Mouse (Mus musculus) T-helper 2 cell (primary cell): ENCODE data around the gene Dnajc25.

Source experiments
- in situ Hi-C: fragments of 300-600 bp; cut with MboI, MseI; formaldehyde crosslinking; loops from one replicate; pipeline ENCODE4 v1.15.1; 2025; ENCODE audit warnings: high pct_unique_total_duplicates

Dnajc25 gene

DNA sequence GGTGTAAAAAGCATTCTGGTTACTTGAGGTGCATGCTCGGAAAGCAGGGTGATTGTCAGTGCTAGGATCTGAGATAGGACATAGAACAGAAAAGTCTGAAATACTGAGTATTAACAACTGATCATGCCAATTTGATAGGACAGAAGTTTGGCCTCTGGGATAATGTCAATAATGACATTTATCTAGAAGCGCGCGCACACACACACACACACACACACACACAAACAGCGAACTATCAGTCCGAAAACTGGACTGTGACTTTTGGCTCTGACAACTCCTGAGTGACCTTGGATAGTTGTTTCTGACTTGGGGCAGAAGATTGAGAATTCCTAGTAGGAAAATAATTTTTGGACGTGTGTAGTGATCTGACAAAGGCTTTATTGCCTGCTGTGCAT, 8.9 kb downstream of the Dnajc25 start:
- in situ Hi-C loops: loop anchor here (10.0 kb wide), 1 partner anchor 331 kb away; no protein-coding TSS in a partner anchor

- in situ Hi-C loops: loop anchor here (10.0 kb wide), 1 partner anchor 329 kb away; no protein-coding TSS in a partner anchor
Measured at GRCm38 (mm10) chr4:59006211-59006610, 11.3 kb downstream of the Dnajc25 start.

- in situ Hi-C loops: loop anchor here (10.0 kb wide), 1 partner anchor 328 kb away; no protein-coding TSS in a partner anchor
Measured at GRCm38 (mm10) chr4:59007016-59007415, 12.2 kb downstream of the Dnajc25 start.

GRCm38 (mm10) chr4:59007974-59008373, 13.1 kb downstream of the Dnajc25 start:
- in situ Hi-C loops: loop anchor here (10.0 kb wide), 1 partner anchor 327 kb away; no protein-coding TSS in a partner anchor

DNA sequence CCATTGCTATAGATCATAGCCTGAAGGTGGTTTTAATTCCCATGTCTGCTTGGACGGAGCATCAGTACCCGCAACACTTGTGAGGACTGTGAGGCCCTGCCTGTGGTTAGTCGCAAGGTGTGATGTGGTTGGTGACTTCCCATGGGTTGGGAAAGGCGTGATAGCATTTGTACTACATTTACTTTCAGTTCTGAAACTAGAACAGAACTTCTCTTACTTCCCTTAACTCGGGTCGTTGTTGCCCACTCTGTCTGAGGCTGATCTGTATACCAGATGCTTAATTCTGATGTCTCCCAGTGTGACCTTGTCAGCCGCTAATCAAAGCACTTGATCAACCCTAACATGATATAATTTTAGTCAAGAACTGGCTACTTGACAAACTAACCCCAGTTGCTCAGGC, 14.3 kb downstream of the Dnajc25 start:
- in situ Hi-C loops: loop anchor here (10.0 kb wide), 1 partner anchor 326 kb away; no protein-coding TSS in a partner anchor

DNA sequence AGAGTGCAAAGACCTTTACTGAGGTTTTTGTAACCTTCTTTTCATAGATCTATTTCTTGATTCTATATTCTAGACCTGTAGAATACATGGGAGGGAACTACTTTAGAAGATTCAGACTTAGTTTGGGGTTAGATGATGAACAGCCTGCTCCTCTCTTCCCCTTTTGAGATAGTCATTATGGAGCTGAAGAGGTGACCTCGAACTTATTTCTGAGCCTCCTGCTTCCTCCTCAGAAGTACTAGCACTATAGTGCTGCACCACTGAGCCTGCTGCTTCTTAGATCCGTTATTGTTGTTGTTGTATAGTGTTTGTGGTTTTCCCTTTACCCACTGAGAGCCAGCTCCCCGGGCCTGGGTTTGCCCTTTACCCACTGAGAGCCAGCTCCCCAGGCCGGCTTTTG, 14.8 kb downstream of the Dnajc25 start:
- in situ Hi-C loops: loop anchor here (10.0 kb wide), 1 partner anchor 325 kb away; no protein-coding TSS in a partner anchor

GRCm38 (mm10) chr4:59011446-59011845, 16.6 kb downstream of the Dnajc25 start:
- in situ Hi-C loops: no loop called here

DNA sequence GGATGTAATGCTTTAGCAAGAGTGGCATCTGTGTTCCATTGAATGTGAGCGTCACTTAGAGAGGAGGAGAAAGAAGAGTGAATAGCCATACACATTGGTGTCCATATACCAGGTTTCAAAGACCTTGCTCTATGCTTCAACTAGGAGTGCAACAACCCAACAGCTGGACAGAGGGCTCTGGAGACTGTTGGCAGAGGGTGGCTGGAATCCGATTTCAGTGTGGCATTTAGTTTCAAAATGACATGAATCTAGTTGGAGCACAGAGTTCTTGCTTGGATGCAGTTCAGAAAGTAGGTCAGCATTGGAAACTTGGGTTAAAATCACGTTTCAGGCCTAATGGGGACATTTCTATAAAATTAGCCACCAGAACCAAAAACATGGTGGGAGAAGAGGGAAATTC, 20.3 kb downstream of the Dnajc25 start:
- in situ Hi-C loops: no loop called here

DNA sequence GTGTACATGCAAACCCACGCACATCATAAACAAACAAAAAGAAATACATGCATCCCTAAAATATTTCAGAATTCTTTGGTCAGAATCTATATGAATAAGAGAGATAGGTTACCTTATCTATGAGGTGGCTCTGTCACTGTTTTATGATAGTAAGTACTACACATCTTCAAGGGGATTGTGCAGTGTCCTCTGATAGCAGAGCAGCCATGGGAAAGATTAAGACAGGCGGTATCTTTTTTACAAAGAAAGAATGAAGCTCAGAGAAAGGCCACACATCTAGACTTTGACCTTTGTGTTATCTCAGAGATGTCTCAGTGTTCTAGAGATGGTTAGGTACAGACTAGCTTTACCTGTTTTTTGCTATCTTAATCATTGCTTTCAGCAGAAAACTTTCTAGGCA, 22.1 kb downstream of the Dnajc25 start:
- in situ Hi-C loops: no loop called here

- in situ Hi-C loops: no loop called here
Measured at GRCm38 (mm10) chr4:59034325-59034917, 39.6 kb downstream of the Dnajc25 start.

DNA sequence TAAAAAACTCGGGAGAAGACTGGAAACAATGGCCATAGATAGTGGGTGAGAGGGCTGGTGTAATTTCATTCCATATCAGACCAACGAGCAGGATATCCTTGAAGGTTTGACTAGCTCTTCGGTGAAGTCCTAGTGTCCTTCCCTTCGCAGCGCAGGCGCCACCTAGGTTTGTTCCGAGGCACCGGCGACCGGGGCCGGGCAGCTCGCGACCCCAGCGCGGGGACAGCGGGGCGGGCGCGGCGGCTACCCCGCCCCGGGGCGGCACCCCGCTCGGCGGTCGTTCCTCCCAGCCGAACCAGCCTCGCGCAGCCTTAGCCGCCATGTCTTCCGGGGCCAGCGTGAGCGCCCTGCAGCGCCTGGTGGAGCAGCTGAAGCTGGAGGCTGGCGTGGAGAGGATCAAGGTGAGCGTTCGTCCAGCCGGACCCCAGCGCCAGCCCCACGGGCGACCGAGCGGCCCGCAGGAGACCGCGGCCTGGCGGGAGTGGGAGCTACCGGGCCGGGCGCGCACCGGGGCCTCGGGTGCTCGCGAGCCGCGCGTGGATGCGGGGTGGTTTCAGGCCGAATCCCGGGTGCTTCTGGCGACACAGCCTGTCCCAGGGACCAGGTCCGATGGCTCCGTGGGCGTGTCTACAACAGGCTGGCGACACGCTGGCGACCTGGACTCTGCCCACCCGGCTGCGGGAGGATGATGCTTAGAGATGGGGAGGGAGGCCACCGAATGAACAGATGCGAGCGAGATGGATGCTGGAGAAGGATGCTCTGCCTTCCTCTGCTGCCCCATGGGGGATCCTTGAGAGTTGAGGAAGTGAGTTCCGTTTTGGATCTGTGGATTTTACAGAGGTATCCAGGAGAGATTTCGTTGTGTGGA, 40.3 kb downstream of the Dnajc25 start, which contains the start of gene Gng10:
Gng10 (plus strand) TSS at position 171 of the 868 bp plus-strand sequence.
- in situ Hi-C loops: loop anchor here (5.0 kb wide), 2 partner anchors 38 to 737 kb away; partner anchors contain the start of gene Dnajc25

- in situ Hi-C loops: loop anchor here (5.0 kb wide), 2 partner anchors 39 to 736 kb away; partner anchors contain the start of gene Dnajc25
Measured at GRCm38 (mm10) chr4:59035786-59036350, 41.0 kb downstream of the Dnajc25 start.

DNA sequence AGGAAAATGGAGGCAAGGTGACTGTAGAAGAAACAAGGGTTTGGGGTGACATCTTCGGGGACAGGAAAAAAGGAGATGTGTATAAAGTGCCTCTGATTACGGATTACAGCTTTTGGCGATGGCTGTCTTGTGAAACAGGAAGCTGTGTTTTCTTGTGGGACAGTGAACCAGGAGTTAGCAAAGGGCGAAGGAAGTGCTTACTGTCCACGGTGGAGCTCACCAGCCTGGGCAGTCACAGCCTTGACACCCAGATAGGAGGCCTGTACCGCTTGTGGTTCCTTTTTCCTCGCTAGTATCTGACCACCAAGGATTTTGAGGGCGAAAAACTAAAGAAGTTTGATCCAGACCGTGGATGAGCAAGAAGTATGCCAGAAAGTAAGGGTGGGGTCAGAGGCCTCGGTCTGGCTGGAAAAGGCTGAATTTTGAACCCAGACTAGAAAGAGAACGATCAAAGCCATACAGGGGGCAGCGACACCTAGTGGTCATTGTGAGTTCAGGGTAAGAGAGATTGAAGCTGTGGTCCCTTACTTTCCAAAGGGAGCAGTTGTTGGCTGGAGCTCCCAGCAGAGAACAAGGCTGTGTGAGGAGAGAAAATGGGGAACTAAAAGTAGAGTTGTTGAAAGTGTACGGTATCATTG, 41.7 kb downstream of the Dnajc25 start:
- in situ Hi-C loops: loop anchor here (5.0 kb wide), 2 partner anchors 39 to 736 kb away; partner anchors contain the start of gene Dnajc25

DNA sequence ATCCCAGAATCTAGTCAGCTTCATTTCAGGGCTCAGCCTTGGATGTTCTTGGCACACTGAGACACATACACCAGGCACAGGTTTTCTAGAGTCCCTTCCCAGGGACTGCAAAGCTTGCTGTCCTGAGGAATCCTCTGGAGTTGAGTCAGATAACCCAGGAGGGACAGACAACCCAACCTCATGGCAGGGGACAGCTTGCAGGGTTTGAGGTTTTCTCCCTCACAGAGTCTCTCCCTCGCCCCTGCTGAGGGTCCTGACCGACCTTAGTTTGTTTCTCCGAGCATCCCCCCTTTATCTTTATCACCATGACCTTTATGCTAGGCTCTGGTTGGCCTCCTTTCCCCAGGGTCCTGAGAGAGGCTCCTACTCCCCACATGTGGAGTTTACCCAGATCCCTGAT, 42.7 kb downstream of the Dnajc25 start:
- in situ Hi-C loops: loop anchor here (5.0 kb wide), 2 partner anchors 40 to 735 kb away; partner anchors contain the start of gene Dnajc25

- in situ Hi-C loops: no loop called here
Measured at GRCm38 (mm10) chr4:59040397-59041287, 45.8 kb downstream of the Dnajc25 start.

DNA sequence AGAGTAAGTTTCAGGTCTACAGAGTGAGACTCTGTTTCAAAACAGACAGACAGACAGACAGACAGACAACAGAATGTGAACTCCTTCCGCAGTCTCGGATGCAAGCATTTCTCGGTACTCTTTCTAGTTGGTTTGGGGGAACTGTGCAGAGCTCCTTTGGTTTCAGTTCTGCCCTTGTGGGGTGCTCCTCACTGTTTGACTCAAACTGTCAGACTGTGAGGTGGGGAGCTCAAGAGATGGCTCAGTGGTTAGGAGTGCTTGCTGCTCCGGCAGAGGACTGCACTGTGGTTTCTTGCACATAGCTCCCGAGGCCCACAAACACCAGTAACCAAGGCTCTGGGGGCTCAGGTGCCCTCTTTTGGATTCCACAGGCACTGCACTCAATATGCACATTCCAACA, 48.2 kb downstream of the Dnajc25 start:
- in situ Hi-C loops: no loop called here

- in situ Hi-C loops: no loop called here
Measured at GRCm38 (mm10) chr4:59043891-59044290, 49.0 kb downstream of the Dnajc25 start.

DNA sequence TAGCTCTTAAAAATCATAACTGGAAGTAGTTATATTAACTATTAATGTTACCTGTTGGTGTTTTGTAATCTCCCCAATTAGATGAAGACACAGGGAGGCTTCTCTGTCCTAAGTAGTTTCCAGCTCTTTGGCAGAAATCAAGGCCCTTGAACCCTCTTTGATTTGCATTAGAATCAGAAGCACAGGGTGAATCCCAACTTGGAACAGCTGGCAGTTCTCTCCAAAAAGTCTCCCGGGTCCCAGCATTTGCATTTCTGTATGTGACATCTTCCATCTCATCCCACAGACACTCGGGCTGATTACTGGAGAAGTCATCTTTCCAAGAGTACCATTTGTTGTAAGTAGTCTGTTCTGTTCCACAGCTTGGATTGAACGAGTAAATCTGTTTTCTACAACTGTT, 52.4 kb downstream of the Dnajc25 start:
- in situ Hi-C loops: no loop called here

DNA sequence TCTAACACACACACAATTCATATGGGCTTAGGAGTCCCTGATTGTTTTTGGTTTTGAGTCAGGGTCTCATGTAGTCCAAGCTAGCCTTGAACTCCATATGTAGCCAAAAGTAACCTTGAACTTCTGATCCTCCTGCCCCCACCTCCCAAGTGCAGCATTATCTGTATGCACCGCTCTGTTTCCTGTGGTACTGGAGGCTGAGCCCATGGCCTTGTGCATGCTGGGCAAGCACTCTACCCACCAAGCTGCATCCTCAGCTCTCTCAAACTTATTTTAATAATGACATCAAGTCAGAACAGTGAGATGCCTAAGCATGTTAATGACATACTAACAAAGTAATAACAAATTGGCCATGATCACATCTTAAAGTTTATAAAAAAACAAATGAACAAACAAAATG, 56.2 kb downstream of the Dnajc25 start:
- in situ Hi-C loops: no loop called here

- in situ Hi-C loops: no loop called here
Measured at GRCm38 (mm10) chr4:59057929-59058328, 63.1 kb downstream of the Dnajc25 start.
